Mouse (Mus musculus) lung, embryonic 14.5 days (tissue): ENCODE results near the gene Ramac. TPM values are rescaled to one million over a fixed set of nuclear protein-coding genes. Genes with fewer than 3 reads are reported as not detected.
A peak's percentile ranks its signal among the peaks of the same experiment; 100 is the strongest.

ENCODE experiments used
- ATAC-seq: fragments of 200-750 bp; cut with Nextera tagmentation; 2 replicates; pipeline ENCODE4 v1.8.0; 2017; ENCODE audit warnings: mild to moderate bottlenecking, moderate TSS enrichment, moderate library complexity; ENCODE audit not compliant: insufficient read depth
- DNase-seq: peaks from one replicate; pipeline ENCODE4 v3.0.0-alpha.2; 2015
- H3K27ac ChIP-seq: fragments of 300-500 bp; sonication (generic); 2 replicates; pipeline ENCODE4 v1.5.1; 2014; ENCODE audit warnings: low read depth, mild to moderate bottlenecking, moderate library complexity
- H3K27me3 ChIP-seq: fragments of 300-500 bp; sonication (generic); 2 replicates; pipeline ENCODE4 v1.6.1; 2014; ENCODE audit warnings: low read length, control low read depth; ENCODE audit not compliant: insufficient read depth
- H3K36me3 ChIP-seq: fragments of 300-500 bp; sonication (generic); 2 replicates; pipeline ENCODE4 v1.6.1; 2014; ENCODE audit warnings: control low read depth; ENCODE audit not compliant: insufficient read depth
- H3K4me1 ChIP-seq: fragments of 300-500 bp; sonication (generic); 2 replicates; pipeline ENCODE4 v1.6.1; 2014; ENCODE audit warnings: antibody characterized with exemption, control low read depth; ENCODE audit not compliant: insufficient read depth
- H3K4me2 ChIP-seq: fragments of 300-500 bp; sonication (generic); 2 replicates; pipeline ENCODE4 v1.6.1; 2014; ENCODE audit warnings: mild to moderate bottlenecking
- H3K4me3 ChIP-seq: fragments of 300-500 bp; sonication (generic); 2 replicates; pipeline ENCODE4 v1.5.1; 2014; ENCODE audit warnings: low read depth, low read length
- H3K9ac ChIP-seq: fragments of 300-500 bp; sonication (generic); 2 replicates; pipeline ENCODE4 v1.6.1; 2014
- H3K9me3 ChIP-seq: fragments of 300-500 bp; sonication (generic); 2 replicates; pipeline ENCODE4 v1.6.1; 2016; ENCODE audit warnings: low read depth, low read length, control low read depth
- CTCF ChIP-seq: IDR thresholded peaks from 2 replicates; pipeline ENCODE4 v1.5.1; 2016; ENCODE audit warnings: antibody characterized with exemption, low read depth
- WGBS: fragments of 180-500 bp; shearing (Covaris S2); extraction: QIAGEN DNeasy Blood & Tissue Kit; methylation state at CpG from one replicate; pipeline ENCODE4 v1.1.7; 2014; 5-methylcytosine and 5-hydroxymethylcytosine counted together
- polyA plus RNA-seq: library from polyadenylated mRNA; unstranded; fragments of >200 nt; fragmentation: Nextera tagmentation; extraction: Ambion mirVana; gene quantifications from 2 replicates; pipeline ENCODE4 v1.2.1, GENCODE M21; 2014

Ramac gene
- polyA plus RNA-seq, 1 experiment from 2014 or later, result 121 TPM

- Histone ChIP-seq H3K4me2 (peak within 1 kb of the TSS; percentile 82), H3K27ac (peak within 1 kb of the TSS; percentile 96), H3K9ac (peak within 1 kb of the TSS; percentile 61), H3K27me3 (no peaks in the 10 kb centered on the region), H3K36me3 (peaks cover 24% of the 10 kb centered on the region), H3K4me1 (0 out of 2 replicates have a peak, but pooled peaks cover 7% of the 10 kb centered on the region), H3K4me3 (peak within 1 kb of the TSS; percentile 56), H3K9me3 (no peaks in the 10 kb centered on the region)
- peak; percentile 95 for DNase-seq
- ATAC-seq, result peak; percentile 93
- TF ChIP-seq CTCF, result peak; percentile 55
- WGBS, result under 1% methylated on average over 38 of the region's 38 CpGs
Observed at GRCm38 (mm10) chr7:81789095-81789757, 26.5 kb downstream of the Ramac start, which contains the start of gene 3110040N11Rik. Gene 3110040N11Rik, minus strand, starts transcription at chr7:81789478.

DNA sequence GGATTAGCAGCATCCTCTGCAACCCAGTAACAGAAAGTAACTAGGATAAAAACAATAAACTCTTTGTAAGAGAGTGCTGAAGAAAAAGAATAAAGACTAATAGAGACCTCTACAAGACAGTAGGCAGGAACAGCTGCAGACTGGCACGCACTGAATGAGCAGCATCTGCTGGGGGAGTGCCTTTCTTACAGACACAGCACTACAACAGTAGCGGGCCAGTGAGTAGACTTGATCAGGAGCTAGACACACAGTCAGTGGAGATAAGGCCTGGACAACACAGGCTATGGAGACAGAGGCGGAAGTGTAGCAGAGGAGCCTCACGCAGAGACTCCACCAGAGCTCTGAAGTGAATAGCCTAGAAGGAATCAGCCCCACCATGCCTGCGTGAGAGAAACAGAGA, 43.3 kb downstream of the Ramac start:
- H3K27ac ChIP-seq, result no peak overlapping the region
- H3K36me3 ChIP-seq, result peaks cover 29% of the 10 kb centered on the region; the same call in 1 of the 2 replicates
- H3K4me2 ChIP-seq, result no peak overlapping the region
- TF ChIP-seq CTCF, result no peak
- ATAC-seq (no peak), DNase-seq (no peak)
- no peaks in the 10 kb centered on the region for H3K4me1 ChIP-seq
- H3K9me3 ChIP-seq, result no peaks in the 10 kb centered on the region
- H3K4me3 ChIP-seq, result no peak overlapping the region
- WGBS, result 81% methylated on average over 5 of the region's 5 CpGs
- H3K9ac ChIP-seq, result no peak overlapping the region
- H3K27me3 ChIP-seq, result no peaks in the 10 kb centered on the region

Other genes with a start within 250 kb of the Ramac start
- 0.12 and 0.37 TPM in 2 replicates for gene Fsd2, start 196.0 kb upstream of the Ramac start, polyA plus RNA-seq
- gene Whamm, start 191.7 kb upstream of the Ramac start, polyA plus RNA-seq, result 8.0 and 9.3 TPM in 2 replicates
- gene Homer2, start 55.4 kb upstream of the Ramac start, polyA plus RNA-seq, result 38.2 and 40.5 TPM in 2 replicates
- 45.3 and 49.9 TPM in 2 replicates for gene 3110040N11Rik, start 26.6 kb downstream of the Ramac start, polyA plus RNA-seq
- 81.8 and 92.3 TPM in 2 replicates for gene Btbd1, start 66.5 kb downstream of the Ramac start, polyA plus RNA-seq
- not detected in 2 replicates for gene Gm10160, start 92.9 kb downstream of the Ramac start, polyA plus RNA-seq
- 16.0 and 17.5 TPM in 2 replicates for gene Tm6sf1, start 96.1 kb downstream of the Ramac start, polyA plus RNA-seq
- gene Hdgfl3, start 171.5 kb downstream of the Ramac start, polyA plus RNA-seq, result 13.5 and 14.4 TPM in 2 replicates
- gene Bnc1, start 229.4 kb downstream of the Ramac start, polyA plus RNA-seq, result 1.5 and 2.4 TPM in 2 replicates